Mouse (Mus musculus) stomach, embryonic 16.5 days (tissue): Measurements from ENCODE around the gene Eef1akmt3. TPM values are rescaled to one million over a fixed set of nuclear protein-coding genes. Genes with fewer than 3 reads are reported as not detected.

Experiments
- ATAC-seq: fragments of 200-750 bp; cut with Nextera tagmentation; 2 replicates; pipeline ENCODE4 v1.8.0; 2017; ENCODE audit warnings: moderate number of reproducible peaks, moderate TSS enrichment; ENCODE audit not compliant: insufficient read depth, low FRiP score
- H3K27ac ChIP-seq: fragments of 300-500 bp; sonication (generic); 2 replicates; pipeline ENCODE4 v1.5.1; 2014; ENCODE audit warnings: low read length
- H3K27me3 ChIP-seq: fragments of 300-500 bp; sonication (generic); 2 replicates; pipeline ENCODE4 v1.6.1; 2014; ENCODE audit warnings: low read length, control low read depth, mixed read lengths; ENCODE audit not compliant: control insufficient read depth, insufficient read depth
- H3K36me3 ChIP-seq: fragments of 300-500 bp; sonication (generic); 2 replicates; pipeline ENCODE4 v1.6.1; 2014; ENCODE audit warnings: low read length; ENCODE audit not compliant: control insufficient read depth, insufficient read depth
- H3K4me1 ChIP-seq: fragments of 300-500 bp; sonication (generic); 2 replicates; pipeline ENCODE4 v1.6.1; 2014; ENCODE audit warnings: low read length, control low read depth, mixed read lengths; ENCODE audit not compliant: control insufficient read depth, insufficient read depth
- H3K4me2 ChIP-seq: fragments of 300-500 bp; sonication (generic); 2 replicates; pipeline ENCODE4 v1.6.1; 2014; ENCODE audit warnings: low read depth, low read length, mixed read lengths
- H3K4me3 ChIP-seq: fragments of 300-500 bp; sonication (generic); replicated peaks from 2 replicates; pipeline ENCODE4 v1.5.1; 2014; ENCODE audit warnings: mild to moderate bottlenecking, low read length
- H3K9ac ChIP-seq: fragments of 300-500 bp; sonication (generic); 2 replicates; pipeline ENCODE4 v1.6.1; 2014; ENCODE audit warnings: low read length
- H3K9me3 ChIP-seq: fragments of 300-500 bp; sonication (generic); replicated peaks from 2 replicates; pipeline ENCODE4 v1.6.1; 2016; ENCODE audit warnings: low read length, control low read depth; ENCODE audit not compliant: control insufficient read depth
- WGBS: fragments of 180-500 bp; shearing (Covaris S2); extraction: QIAGEN DNeasy Blood & Tissue Kit; methylation state at CpG from one replicate; pipeline ENCODE4 v1.1.7; 2014; 5-methylcytosine and 5-hydroxymethylcytosine counted together
- microRNA counts: library from miRNA; unstranded; fragments of <30 nt; microRNA quantifications from one replicate; lab custom pipeline; 2016
- microRNA-seq: library from miRNA; unstranded; fragments of <30 nt; microRNA quantifications from one replicate; pipeline ENCODE4, GENCODE M21; 2016
- polyA plus RNA-seq: library from polyadenylated mRNA; unstranded; fragments of >200 nt; fragmentation: Nextera tagmentation; extraction: Ambion mirVana; gene quantifications from 2 replicates; pipeline ENCODE4 v1.2.1, GENCODE M21; 2015

Eef1akmt3 gene
- polyA plus RNA-seq, 1 experiment from 2014 or later, result 1.3 TPM

GRCm38 (mm10) chr10:126985127-126985526, 56.2 kb downstream of the Eef1akmt3 start:
- ATAC-seq, result no peak
- WGBS, result 71% methylated on average over 4 of the region's 4 CpGs
- H3K9ac ChIP-seq, result peak overlapping the region; percentile 40

GRCm38 (mm10) chr10:126984189-126985004, 56.9 kb downstream of the Eef1akmt3 start:
- no peaks in the 10 kb centered on the region for H3K9me3 ChIP-seq
- H3K27me3 ChIP-seq, result no peaks in the 10 kb centered on the region
- H3K4me2 ChIP-seq, result peak overlapping the region; percentile 96
- 18% methylated on average over 5 of the region's 5 CpGs for WGBS
- H3K27ac ChIP-seq, result peak overlapping the region; percentile 58
- H3K9ac ChIP-seq, result peak overlapping the region; percentile 99
- ATAC-seq, result no peak
- H3K4me3 ChIP-seq, result no peak overlapping the region
- peaks cover 87% of the 10 kb centered on the region for H3K4me1 ChIP-seq
- H3K36me3 ChIP-seq, result no peaks in the 10 kb centered on the region

More at GRCm38 (mm10) chr10:126985127-126985526, 56.2 kb downstream of the Eef1akmt3 start:
- H3K27me3 ChIP-seq, result no peaks in the 10 kb centered on the region
- peaks cover 92% of the 10 kb centered on the region for H3K4me1 ChIP-seq
- H3K27ac ChIP-seq, result peak overlapping the region; percentile 58
- H3K9me3 ChIP-seq, result no peaks in the 10 kb centered on the region
- no peaks in the 10 kb centered on the region for H3K36me3 ChIP-seq
- 0 out of 2 replicates have a peak overlapping the region, but pooled peaks have one; percentile 96 for H3K4me2 ChIP-seq
- H3K4me3 ChIP-seq, result no peak overlapping the region

GRCm38 (mm10) chr10:126983193-126983725, 58.1 kb downstream of the Eef1akmt3 start:
- ATAC-seq, result no peak
- H3K4me2 ChIP-seq, result peak overlapping the region; percentile 96
- 38% methylated on average over 14 of the region's 14 CpGs for WGBS
- no peaks in the 10 kb centered on the region for H3K27me3 ChIP-seq
- H3K9me3 ChIP-seq, result no peaks in the 10 kb centered on the region
- H3K4me3 ChIP-seq, result peak overlapping the region; percentile 90
- no peaks in the 10 kb centered on the region for H3K36me3 ChIP-seq
- peaks cover 78% of the 10 kb centered on the region for H3K4me1 ChIP-seq
- H3K9ac ChIP-seq, result peak overlapping the region; percentile 99
- peak overlapping the region; percentile 58 for H3K27ac ChIP-seq

- peaks cover 74% of the 10 kb centered on the region for H3K4me1 ChIP-seq
- no peak for ATAC-seq
- H3K36me3 ChIP-seq, result no peaks in the 10 kb centered on the region
- H3K27me3 ChIP-seq, result no peaks in the 10 kb centered on the region
- H3K4me2 ChIP-seq, result peak overlapping the region; percentile 96
- peak overlapping the region; percentile 90 for H3K4me3 ChIP-seq
- peak overlapping the region; percentile 58; the same call in 1 of the 2 replicates for H3K27ac ChIP-seq
- H3K9ac ChIP-seq, result peak overlapping the region; percentile 99
- no peaks in the 10 kb centered on the region for H3K9me3 ChIP-seq
- WGBS, result 55% methylated on average over 3 of the region's 3 CpGs
Measured at GRCm38 (mm10) chr10:126981746-126982145, 59.6 kb downstream of the Eef1akmt3 start.

MicroRNAs encoded within 50 kb of the gene (microRNA counts, 519-probe panel; counts per million panel counts)
- microRNA mmu-miR-26a (lab: Ali Mortazavi, UCI), result 2,617 counts per million, percentile 57 among the panel's probes with 10 or more counts
- microRNA mmu-miR-546 (lab: Ali Mortazavi, UCI), result not detected

Small RNA genes within 50 kb of the gene (microRNA-seq; reads per million reads assigned to microRNA genes)
- 46.0 reads per million, percentile 47 among the genes with 10 or more reads in this experiment for gene Mir26a-2
- gene Mir546, result not detected

Other genes starting within 250 kb of the Eef1akmt3 start
- gene Atp23, start 140.2 kb downstream of the Eef1akmt3 start, polyA plus RNA-seq, result 11.7 and 12.0 TPM in 2 replicates
- 49.4 and 53.4 TPM in 2 replicates for gene Ctdsp2, start 62.8 kb downstream of the Eef1akmt3 start, polyA plus RNA-seq
- gene Avil, start 40.8 kb downstream of the Eef1akmt3 start, polyA plus RNA-seq, result 1.0 and 1.9 TPM in 2 replicates
- gene Tsfm, start 10.7 kb downstream of the Eef1akmt3 start, polyA plus RNA-seq, result 80.4 and 80.6 TPM in 2 replicates
- gene Mettl1, start 99 bp downstream of the Eef1akmt3 start, polyA plus RNA-seq, result 49.4 and 49.5 TPM in 2 replicates
- gene Cyp27b1, start 6.7 kb upstream of the Eef1akmt3 start, polyA plus RNA-seq, result 0.21 and 0.37 TPM in 2 replicates
- 0.66 and 0.72 TPM in 2 replicates for gene March9, start 18.7 kb upstream of the Eef1akmt3 start, polyA plus RNA-seq
- 1,208 and 1,239 TPM in 2 replicates for gene Cdk4, start 22.0 kb upstream of the Eef1akmt3 start, polyA plus RNA-seq
- gene Tspan31, start 28.8 kb upstream of the Eef1akmt3 start, polyA plus RNA-seq, result 158 and 177 TPM in 2 replicates
- 0.09 and 0.62 TPM in 2 replicates for gene Agap2, start 33.8 kb upstream of the Eef1akmt3 start, polyA plus RNA-seq
- 114 and 128 TPM in 2 replicates for gene Os9, start 79.6 kb upstream of the Eef1akmt3 start, polyA plus RNA-seq
- gene B4galnt1, start 123.7 kb upstream of the Eef1akmt3 start, polyA plus RNA-seq, result 29.3 and 34.3 TPM in 2 replicates
- 1.2 and 1.4 TPM in 2 replicates for gene Slc26a10, start 139.1 kb upstream of the Eef1akmt3 start, polyA plus RNA-seq
- 71.3 and 77.0 TPM in 2 replicates for gene Arhgef25, start 148.6 kb upstream of the Eef1akmt3 start, polyA plus RNA-seq
- 68.6 and 79.4 TPM in 2 replicates for gene Dtx3, start 154.2 kb upstream of the Eef1akmt3 start, polyA plus RNA-seq
- gene Pip4k2c, start 170.1 kb upstream of the Eef1akmt3 start, polyA plus RNA-seq, result 33.5 and 34.4 TPM in 2 replicates
- 6.5 and 6.7 TPM in 2 replicates for gene Kif5a, start 221.8 kb upstream of the Eef1akmt3 start, polyA plus RNA-seq
- gene Dctn2, start 224.9 kb upstream of the Eef1akmt3 start, polyA plus RNA-seq, result 171 and 173 TPM in 2 replicates
- 8.6 and 11.6 TPM in 2 replicates for gene Mbd6, start 247.5 kb upstream of the Eef1akmt3 start, polyA plus RNA-seq